ENCODE assay signal across 8 mouse cellular contexts in the genomic region with DNA sequence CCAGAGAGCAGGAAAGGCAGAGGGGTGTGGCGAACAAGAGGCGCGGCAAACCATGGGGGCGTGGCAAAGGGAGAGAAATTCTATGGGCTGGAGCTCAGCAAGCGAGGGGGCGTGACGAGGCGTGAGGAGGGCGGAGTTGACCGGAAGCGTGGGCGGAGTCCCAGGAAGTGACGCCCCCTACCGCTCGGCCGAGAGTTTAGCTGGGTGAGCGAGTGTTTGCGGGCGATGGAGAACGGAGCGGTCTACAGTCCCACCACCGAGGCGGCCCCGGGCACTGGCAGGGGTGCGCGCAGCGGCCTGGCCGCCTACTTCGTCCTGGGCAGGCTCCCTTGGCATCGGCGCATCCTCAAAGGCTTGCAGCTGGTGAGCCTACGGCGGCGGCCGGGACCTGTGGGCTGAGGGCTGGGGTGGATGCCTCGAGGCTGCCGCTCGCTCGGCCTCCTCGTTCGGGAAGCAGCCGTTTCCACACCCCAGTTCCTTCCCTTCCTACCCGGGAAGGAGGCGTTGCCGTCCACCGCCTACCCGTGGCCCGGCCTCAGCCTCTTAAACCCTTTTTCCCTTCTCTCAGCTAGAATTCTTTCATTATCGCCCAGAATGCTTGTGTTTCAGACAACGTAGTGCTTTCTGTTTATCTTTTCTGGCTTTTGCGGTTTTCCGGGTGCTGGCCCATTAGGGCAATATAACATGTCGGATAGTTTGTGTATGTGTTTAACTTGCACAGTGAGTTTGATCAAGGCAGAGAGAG. TPM values are rescaled to one million over a fixed set of nuclear protein-coding genes. Genes with fewer than 3 reads are reported as not detected.
DNase-seq lines count a peak whose midpoint lies in the region; ATAC-seq and TF ChIP-seq lines count a peak whose summit lies in the region.

Cmtm6 (plus strand) TSS at position 106 of the 745 bp plus-strand sequence.

- peak within 1 kb of the TSS; percentile 56 for H3K4me3 ChIP-seq in cortical plate, adult 2 months (ENCODE audit: insufficient read depth, low read length)
- H3K4me3 ChIP-seq in megakaryocyte, embryonic 14.5 days (replicated peaks), result peak within 1 kb of the TSS; percentile 94

- peaks cover 2% of the 10 kb centered on the region; the same call in 1 of the 2 replicates for H3K4me1 ChIP-seq in cortical plate, adult 2 months (ENCODE audit: control insufficient read depth, insufficient read depth, low read length)
- H3K4me1 ChIP-seq in megakaryocyte, embryonic 14.5 days, result peaks cover 60% of the 10 kb centered on the region

- TF ChIP-seq POLR2A in cortical plate, adult 2 months (IDR thresholded peaks at IDR 0.05; ENCODE audit: extremely low read depth, insufficient read depth, low read length), result peak; percentile 75; the same call in 1 of the 2 replicates

- H3K36me3 ChIP-seq in megakaryocyte, embryonic 14.5 days (replicated peaks; ENCODE audit: low read length), result peaks cover 22% of the 10 kb centered on the region

- H3K9me3 ChIP-seq in megakaryocyte, embryonic 14.5 days, result no peaks in the 10 kb centered on the region

- TF ChIP-seq CTCF in cortical plate, adult 2 months (IDR thresholded peaks at IDR 0.05; ENCODE audit: extremely low read depth, insufficient read depth, low read length), result no peak

- peak; percentile 95 to 96 for DNase-seq in gastrocnemius, adult 8-10 months (ENCODE audit: low spot score in 2 of 2)
- peak; percentile 82 for DNase-seq in hindlimb bud, embryonic 11.5 days (ENCODE audit: extremely low spot score, low read depth, low spot score)
- DNase-seq in left cerebral cortex, adult 8-10 months (ENCODE audit: low spot score in 2 of 2), result peak; percentile 86 to 92
- DNase-seq in right cerebral cortex, postnatal 10 days (ENCODE audit: low spot score in 2 of 2), result peak; percentile 97 to 98
- DNase-seq in urinary bladder, postnatal 25 days (ENCODE audit: low spot score), result peak; percentile 99

- H3K27ac ChIP-seq in cortical plate, adult 2 months (ENCODE audit: insufficient read depth, low read length), result peak within 1 kb of the TSS; percentile 69; the same call in 1 of the 2 replicates

- no peaks in the 10 kb centered on the region for H3K27me3 ChIP-seq in megakaryocyte, embryonic 14.5 days (replicated peaks)

- ATAC-seq in activated CD4-positive, CD25-positive, alpha-beta regulatory T cell, adult 4 months, result peak; percentile 70

RNA-seq across cellular contexts. Expression of gene Cmtm6, which starts in this region (rescaled TPM):
- 10 to 100 TPM; 77.1 to 88.5 TPM for polyA plus RNA-seq in activated CD4-positive, CD25-positive, alpha-beta regulatory T cell, adult 4 months (2017; shearing (Covaris generic))
- 22.8 and 23.8 TPM in 2 replicates for polyA plus RNA-seq in cortical plate, adult 2 months (2012; rRNA removed)
- total RNA-seq in gastrocnemius, adult 8-10 months (2022), result 1 to 10 TPM; 4.1 to 5.2 (median 4.5) TPM
- total RNA-seq in left cerebral cortex, adult 8-10 months (2022), result 10 to 100 TPM; 20.0 to 25.7 (median 22.9) TPM
- polyA plus RNA-seq in megakaryocyte, embryonic 14.5 days (2012; ENCODE audit: insufficient read depth, low replicate concordance), result 4.9 and 10.3 TPM in 2 replicates

Comparison
In these comparisons a context has a peak if more than half of its experiments do, and no peak if none do; other contexts are left out.
1. Peak in every context shown above with its lines: DNase-seq, ATAC-seq, H3K4me3 ChIP-seq and H3K27ac ChIP-seq.